Mouse (Mus musculus) heart, embryonic 15.5 days (tissue): ENCODE results near the gene Agmat. TPM values are rescaled to one million over a fixed set of nuclear protein-coding genes. Genes with fewer than 3 reads are reported as not detected.

Experiments
- ATAC-seq: fragments of 200-750 bp; cut with Nextera tagmentation; replicated peaks from 2 replicates; pipeline ENCODE4 v1.8.0; 2017; ENCODE audit warnings: low read depth, moderate TSS enrichment; ENCODE audit not compliant: insufficient number of reproducible peaks, insufficient read depth, low FRiP score
- H3K27ac ChIP-seq: fragments of 300-500 bp; sonication (generic); 2 replicates; pipeline ENCODE4 v1.5.1; 2015; ENCODE audit warnings: mild to moderate bottlenecking, inconsistent platforms
- H3K27me3 ChIP-seq: fragments of 300-500 bp; sonication (generic); 2 replicates; pipeline ENCODE4 v1.6.1; 2015; ENCODE audit warnings: inconsistent platforms
- H3K36me3 ChIP-seq: fragments of 300-500 bp; sonication (generic); 2 replicates; pipeline ENCODE4 v1.6.1; 2015; ENCODE audit warnings: mild to moderate bottlenecking, inconsistent platforms
- H3K4me1 ChIP-seq: fragments of 300-500 bp; sonication (generic); replicated peaks from 2 replicates; pipeline ENCODE4 v1.6.1; 2015; ENCODE audit warnings: inconsistent platforms
- H3K4me2 ChIP-seq: fragments of 300-500 bp; sonication (generic); 2 replicates; pipeline ENCODE4 v1.6.1; 2015; ENCODE audit warnings: inconsistent platforms, mild to moderate bottlenecking, moderate library complexity
- H3K4me3 ChIP-seq: fragments of 300-500 bp; sonication (generic); 2 replicates; pipeline ENCODE4 v1.5.1; 2015; ENCODE audit warnings: mild to moderate bottlenecking, inconsistent platforms
- H3K9ac ChIP-seq: fragments of 300-500 bp; sonication (generic); 2 replicates; pipeline ENCODE4 v1.6.1; 2015; ENCODE audit warnings: mild to moderate bottlenecking, inconsistent platforms
- H3K9me3 ChIP-seq: fragments of 300-500 bp; sonication (generic); replicated peaks from 2 replicates; pipeline ENCODE4 v1.6.1; 2016; ENCODE audit warnings: inconsistent platforms
- whole genome bisulfite sequencing: fragments of 180-500 bp; shearing (Covaris S2); methylation state at CpG from one replicate; pipeline ENCODE4 v1.1.7; 2015; ENCODE audit warnings: mixed read lengths; 5-methylcytosine and 5-hydroxymethylcytosine counted together
- polyA plus RNA-seq: library from polyadenylated mRNA; unstranded; fragments of >200 nt; fragmentation: Nextera tagmentation; extraction: Ambion mirVana; gene quantifications from 2 replicates; pipeline ENCODE4 v1.2.1, GENCODE M21; 2015

Agmat gene
- polyA plus RNA-seq, 1 experiment from 2014 or later = 0.57 TPM

- peaks cover 69% of the 10 kb centered on the region for H3K36me3 ChIP-seq
- WGBS = 95% methylated on average over 8 of the region's 8 CpGs
Measured at GRCm38 (mm10) chr4:141781201-141781985, 34.9 kb downstream of the Agmat start.

GRCm38 (mm10) chr4:141784835-141785234 is 38.4 kb downstream of the Agmat start:
- Histone ChIP-seq H3K27ac (no peak overlapping the region), H3K4me3 (no peak overlapping the region), H3K4me2 (no peak overlapping the region), H3K9me3 (no peaks in the 10 kb centered on the region), H3K36me3 (peaks cover 54% of the 10 kb centered on the region), H3K27me3 (no peaks in the 10 kb centered on the region), H3K9ac (no peak overlapping the region), H3K4me1 (peaks cover 4% of the 10 kb centered on the region)
- no peak for ATAC-seq
- WGBS = 78% methylated on average over 5 of the region's 5 CpGs

More at GRCm38 (mm10) chr4:141781201-141781985, 34.9 kb downstream of the Agmat start:
- H3K4me3 ChIP-seq = no peak overlapping the region
- no peak overlapping the region for H3K4me2 ChIP-seq
- H3K27ac ChIP-seq = no peak overlapping the region
- no peaks in the 10 kb centered on the region for H3K4me1 ChIP-seq
- H3K9ac ChIP-seq = no peak overlapping the region
- H3K27me3 ChIP-seq = no peaks in the 10 kb centered on the region
- ATAC-seq = no peak
- H3K9me3 ChIP-seq = no peaks in the 10 kb centered on the region

- no peaks in the 10 kb centered on the region for H3K27me3 ChIP-seq
- peaks cover 10% of the 10 kb centered on the region for H3K4me1 ChIP-seq
- 84% methylated on average over 13 of the region's 13 CpGs for WGBS
- H3K4me3 ChIP-seq = no peak overlapping the region
- no peak overlapping the region for H3K4me2 ChIP-seq
- peaks cover 41% of the 10 kb centered on the region for H3K36me3 ChIP-seq
- H3K9me3 ChIP-seq = no peaks in the 10 kb centered on the region
- no peak overlapping the region for H3K27ac ChIP-seq
- ATAC-seq = no peak
- H3K9ac ChIP-seq = no peak overlapping the region
Measured at GRCm38 (mm10) chr4:141786141-141786540, 39.7 kb downstream of the Agmat start.

GRCm38 (mm10) chr4:141787046-141787445 is 40.6 kb downstream of the Agmat start:
- Histone ChIP-seq H3K27me3 (no peaks in the 10 kb centered on the region), H3K4me3 (no peak overlapping the region), H3K36me3 (peaks cover 32% of the 10 kb centered on the region), H3K4me2 (no peak overlapping the region), H3K4me1 (peaks cover 14% of the 10 kb centered on the region), H3K27ac (no peak overlapping the region), H3K9me3 (no peaks in the 10 kb centered on the region), H3K9ac (no peak overlapping the region)
- no peak for ATAC-seq
- WGBS = 74% methylated on average over 6 of the region's 6 CpGs

GRCm38 (mm10) chr4:141787462-141787861 is 41.0 kb downstream of the Agmat start:
- no peak for ATAC-seq
- Histone ChIP-seq H3K4me1 (peaks cover 14% of the 10 kb centered on the region), H3K27me3 (no peaks in the 10 kb centered on the region), H3K27ac (no peak overlapping the region), H3K4me3 (no peak overlapping the region), H3K36me3 (peaks cover 28% of the 10 kb centered on the region), H3K9ac (no peak overlapping the region), H3K9me3 (no peaks in the 10 kb centered on the region), H3K4me2 (no peak overlapping the region)
- WGBS = 87% methylated on average over 7 of the region's 7 CpGs

GRCm38 (mm10) chr4:141789564-141790218 is 43.2 kb downstream of the Agmat start:
- H3K36me3 ChIP-seq = peaks cover 8% of the 10 kb centered on the region; the same call in 1 of the 2 replicates
- WGBS = 33% methylated on average over 3 of the region's 3 CpGs
- no peaks in the 10 kb centered on the region for H3K9me3 ChIP-seq
- peak overlapping the region; percentile 84 for H3K4me2 ChIP-seq
- ATAC-seq = no peak
- peaks cover 17% of the 10 kb centered on the region for H3K4me1 ChIP-seq
- H3K27ac ChIP-seq = peak overlapping the region; percentile 76
- H3K27me3 ChIP-seq = no peaks in the 10 kb centered on the region
- peak overlapping the region; percentile 80 for H3K4me3 ChIP-seq
- H3K9ac ChIP-seq = peak overlapping the region; percentile 90

GRCm38 (mm10) chr4:141790524-141790990 is 44.1 kb downstream of the Agmat start, which contains the start of gene Dnajc16:
Dnajc16 (minus strand) TSS chr4:141790931.
- Histone ChIP-seq H3K4me3 (peak within 1 kb of the TSS; percentile 80), H3K27ac (peak within 1 kb of the TSS; percentile 76), H3K27me3 (no peaks in the 10 kb centered on the region), H3K4me1 (peaks cover 24% of the 10 kb centered on the region), H3K4me2 (peak within 1 kb of the TSS; percentile 84), H3K9me3 (no peaks in the 10 kb centered on the region), H3K9ac (peak within 1 kb of the TSS; percentile 90), H3K36me3 (peaks cover 8% of the 10 kb centered on the region; the same call in 1 of the 2 replicates)
- WGBS = under 1% methylated on average over 42 of the region's 42 CpGs
- ATAC-seq = peak; percentile 86

- no peaks in the 10 kb centered on the region for H3K9me3 ChIP-seq
- no peak overlapping the region for H3K9ac ChIP-seq
- 86% methylated on average over 7 of the region's 7 CpGs for WGBS
- ATAC-seq = no peak
- no peak overlapping the region; the same call in 1 of the 2 replicates for H3K4me2 ChIP-seq
- H3K4me3 ChIP-seq = no peak overlapping the region
- peaks cover 9% of the 10 kb centered on the region; the same call in 1 of the 2 replicates for H3K36me3 ChIP-seq
- no peaks in the 10 kb centered on the region for H3K27me3 ChIP-seq
- peaks cover 24% of the 10 kb centered on the region for H3K4me1 ChIP-seq
- no peak overlapping the region for H3K27ac ChIP-seq
Measured at GRCm38 (mm10) chr4:141791486-141791885, 45.0 kb downstream of the Agmat start.

GRCm38 (mm10) chr4:141791951-141792350 is 45.5 kb downstream of the Agmat start:
- Histone ChIP-seq H3K27ac (no peak overlapping the region), H3K4me3 (no peak overlapping the region), H3K36me3 (peaks cover 14% of the 10 kb centered on the region; the same call in 1 of the 2 replicates), H3K4me2 (no peak overlapping the region), H3K9ac (no peak overlapping the region), H3K4me1 (peaks cover 24% of the 10 kb centered on the region), H3K27me3 (no peaks in the 10 kb centered on the region), H3K9me3 (no peaks in the 10 kb centered on the region)
- no peak for ATAC-seq
- WGBS = 83% methylated on average over 8 of the region's 8 CpGs

GRCm38 (mm10) chr4:141792554-141793281 is 46.2 kb downstream of the Agmat start:
- WGBS = 11% methylated on average over 10 of the region's 10 CpGs

More at GRCm38 (mm10) chr4:141792554-141793281, 46.2 kb downstream of the Agmat start:
- peaks cover 16% of the 10 kb centered on the region; the same call in 1 of the 2 replicates for H3K36me3 ChIP-seq
- H3K9ac ChIP-seq = peak overlapping the region; percentile 32
- no peak for ATAC-seq
- H3K4me1 ChIP-seq = peaks cover 24% of the 10 kb centered on the region
- H3K9me3 ChIP-seq = no peaks in the 10 kb centered on the region
- H3K4me3 ChIP-seq = peak overlapping the region; percentile 78
- H3K4me2 ChIP-seq = peak overlapping the region; percentile 59
- no peaks in the 10 kb centered on the region for H3K27me3 ChIP-seq
- H3K27ac ChIP-seq = peak overlapping the region; percentile 97
